Mouse (Mus musculus) neural tube, embryonic 11.5 days (tissue): ENCODE results near the gene Kpna7. TPM values are rescaled to one million over a fixed set of nuclear protein-coding genes. Genes with fewer than 3 reads are reported as not detected.
A peak's percentile ranks its signal among the peaks of the same experiment; 100 is the strongest.

Source experiments
- ATAC-seq: fragments of 200-750 bp; cut with Nextera tagmentation; 2 replicates; pipeline ENCODE4 v1.8.0; 2017; ENCODE audit warnings: moderate number of reproducible peaks, mild to moderate bottlenecking, moderate TSS enrichment, moderate library complexity; ENCODE audit not compliant: insufficient read depth, low FRiP score, low TSS enrichment
- DNase-seq: peaks from one replicate; pipeline ENCODE4 v3.0.0-alpha.2; 2015; ENCODE audit warnings: low spot score
- H3K27ac ChIP-seq: fragments of 300-500 bp; sonication (generic); 2 replicates; pipeline ENCODE4 v1.5.1; 2014; ENCODE audit warnings: low read depth, mild to moderate bottlenecking, low read length
- H3K27me3 ChIP-seq: fragments of 300-500 bp; sonication (generic); 2 replicates; pipeline ENCODE4 v1.6.1; 2014; ENCODE audit warnings: mild to moderate bottlenecking, low read length, mixed read lengths; ENCODE audit not compliant: control insufficient read depth, insufficient read depth
- H3K36me3 ChIP-seq: fragments of 300-500 bp; sonication (generic); 2 replicates; pipeline ENCODE4 v1.6.1; 2014; ENCODE audit warnings: mild to moderate bottlenecking, low read length, moderate library complexity, mixed read lengths; ENCODE audit not compliant: control insufficient read depth, insufficient read depth
- H3K4me1 ChIP-seq: fragments of 300-500 bp; sonication (generic); 2 replicates; pipeline ENCODE4 v1.6.1; 2014; ENCODE audit warnings: low read length, mixed read lengths; ENCODE audit not compliant: control insufficient read depth, insufficient read depth
- H3K4me2 ChIP-seq: fragments of 300-500 bp; sonication (generic); 2 replicates; pipeline ENCODE4 v1.6.1; 2014; ENCODE audit warnings: low read depth, mild to moderate bottlenecking, moderate library complexity
- H3K4me3 ChIP-seq: fragments of 300-500 bp; sonication (generic); 2 replicates; pipeline ENCODE4 v1.5.1; 2014; ENCODE audit warnings: low read depth, low read length
- H3K9ac ChIP-seq: fragments of 300-500 bp; sonication (generic); 2 replicates; pipeline ENCODE4 v1.6.1; 2014; ENCODE audit warnings: mild to moderate bottlenecking, low read length
- H3K9me3 ChIP-seq: fragments of 300-500 bp; sonication (generic); 2 replicates; pipeline ENCODE4 v1.6.1; 2016; ENCODE audit warnings: low read length; ENCODE audit not compliant: control insufficient read depth
- WGBS: fragments of 180-500 bp; shearing (Covaris S2); extraction: QIAGEN DNeasy Blood & Tissue Kit; methylation state at CpG from one replicate; pipeline ENCODE4 v1.1.7; 2014; 5-methylcytosine and 5-hydroxymethylcytosine counted together
- polyA plus RNA-seq: library from polyadenylated mRNA; unstranded; fragments of >200 nt; fragmentation: Nextera tagmentation; extraction: Ambion mirVana; gene quantifications from 2 replicates; pipeline ENCODE4 v1.2.1, GENCODE M21; 2014

Gene Kpna7
- polyA plus RNA-seq, 1 experiment from 2014 or later = not detected

DNA sequence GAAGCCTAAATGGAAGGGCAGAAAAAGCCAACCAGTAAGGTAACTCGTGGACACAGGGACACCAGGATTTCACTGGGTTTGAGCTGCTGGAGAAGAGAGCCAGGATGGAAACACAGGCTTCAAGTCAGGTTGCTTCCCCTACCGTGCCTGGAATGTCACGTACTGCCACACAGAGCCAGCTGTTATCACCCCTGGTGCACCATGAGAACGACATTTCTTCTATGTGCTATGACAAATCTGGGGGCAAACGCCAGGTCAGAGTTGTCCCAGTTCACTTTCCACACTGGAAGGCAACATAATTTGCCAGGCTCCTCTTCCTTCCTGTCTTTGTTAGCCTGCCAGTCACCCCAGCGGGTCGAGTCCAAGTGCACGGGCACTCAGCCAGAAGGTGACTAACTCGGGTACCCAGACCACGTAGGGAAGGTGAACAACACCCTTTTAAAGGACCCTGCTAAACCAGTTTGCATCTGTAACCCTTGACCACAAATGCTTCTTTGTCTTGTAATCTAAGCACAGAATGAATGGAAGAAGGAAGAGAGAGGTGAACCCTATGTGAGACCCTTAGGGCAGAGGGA, 105.2 kb downstream of the Kpna7 start:
- DNase-seq (no peak), ATAC-seq (no peak)
- Histone ChIP-seq H3K4me1 (no peaks in the 10 kb centered on the region), H3K36me3 (no peaks in the 10 kb centered on the region), H3K9me3 (no peaks in the 10 kb centered on the region), H3K27me3 (no peaks in the 10 kb centered on the region), H3K4me2 (no peak overlapping the region), H3K9ac (no peak overlapping the region), H3K4me3 (no peak overlapping the region), H3K27ac (no peak overlapping the region)
- 79% methylated on average over 10 of the region's 10 CpGs for WGBS

DNA sequence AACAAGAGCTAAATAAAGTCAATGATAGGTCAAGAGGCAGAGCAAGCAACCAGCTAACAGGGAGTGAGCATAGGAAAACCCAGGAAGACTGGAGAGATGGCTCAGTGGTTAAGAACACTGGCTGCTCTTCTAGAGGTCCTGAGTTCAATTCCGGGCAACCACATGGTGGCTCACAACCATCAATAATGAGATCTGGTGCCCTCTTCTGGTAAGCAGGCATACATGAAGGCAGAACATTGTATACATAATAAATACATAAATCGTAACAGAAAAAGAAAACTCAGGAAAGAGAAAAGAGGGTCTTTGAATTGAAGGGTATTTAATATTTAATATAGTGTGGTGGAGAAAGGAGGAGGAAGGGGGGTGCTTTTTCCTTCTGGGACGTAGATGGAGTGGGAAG, 112.6 kb downstream of the Kpna7 start:
- no peak for ATAC-seq
- H3K4me3 ChIP-seq = no peak overlapping the region
- WGBS = 92% methylated on average over 3 of the region's 3 CpGs
- H3K36me3 ChIP-seq = no peaks in the 10 kb centered on the region
- no peaks in the 10 kb centered on the region for H3K27me3 ChIP-seq
- H3K27ac ChIP-seq = no peak overlapping the region
- H3K9me3 ChIP-seq = no peaks in the 10 kb centered on the region
- no peak overlapping the region for H3K4me2 ChIP-seq
- no peak for DNase-seq
- no peaks in the 10 kb centered on the region for H3K4me1 ChIP-seq
- H3K9ac ChIP-seq = no peak overlapping the region

DNA sequence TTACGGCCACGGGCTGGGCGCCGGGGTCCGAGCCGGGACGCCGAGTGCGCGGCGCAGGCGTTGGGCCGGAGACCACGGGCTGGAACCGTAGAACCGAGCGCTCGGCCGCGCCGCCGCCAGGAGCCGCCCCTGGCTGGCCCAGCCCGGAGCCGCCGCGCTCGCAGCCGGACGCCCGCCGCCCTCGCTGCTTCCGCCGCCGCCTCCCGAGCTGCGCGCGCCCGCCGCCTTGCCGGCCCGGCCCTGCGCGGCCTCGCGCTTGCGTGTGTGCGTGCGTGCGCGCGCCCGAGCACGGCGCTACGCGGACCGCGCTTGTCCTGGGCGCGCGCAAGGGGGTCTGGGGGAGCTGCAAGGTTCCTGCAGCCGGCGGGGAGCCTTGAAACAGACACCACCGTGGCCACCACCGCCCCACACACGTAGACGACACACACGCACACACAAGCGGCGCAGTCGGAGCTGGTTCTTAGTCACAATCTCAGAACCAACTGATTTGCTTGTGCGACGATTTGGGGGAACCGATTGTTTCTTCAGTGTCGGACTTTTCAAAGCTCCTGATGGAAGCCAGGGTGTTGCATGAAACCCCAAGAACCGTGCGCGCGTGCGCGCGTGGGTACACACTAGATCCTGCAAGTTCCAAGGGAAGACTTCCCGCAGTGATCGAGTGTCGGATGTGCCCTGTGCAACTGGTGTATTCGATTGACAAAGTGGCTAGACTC, 118.0 kb downstream of the Kpna7 start, which contains the start of gene Smurf1:
Gene Smurf1, minus strand, starts transcription at position 209 of the 713 bp plus-strand sequence.
- H3K9me3 ChIP-seq = no peaks in the 10 kb centered on the region
- no peaks in the 10 kb centered on the region for H3K27me3 ChIP-seq
- H3K9ac ChIP-seq = peak within 1 kb of the TSS; percentile 91
- DNase-seq = peak; percentile 97
- H3K4me2 ChIP-seq = peak within 1 kb of the TSS; percentile 53
- ATAC-seq = peak; percentile 58
- H3K27ac ChIP-seq = peak within 1 kb of the TSS; percentile 78; the same call in 1 of the 2 replicates
- peak within 1 kb of the TSS; percentile 88 for H3K4me3 ChIP-seq
- H3K36me3 ChIP-seq = no peaks in the 10 kb centered on the region
- peaks cover 5% of the 10 kb centered on the region; the same call in 1 of the 2 replicates for H3K4me1 ChIP-seq
- WGBS = under 1% methylated on average over 78 of the region's 89 CpGs

DNA sequence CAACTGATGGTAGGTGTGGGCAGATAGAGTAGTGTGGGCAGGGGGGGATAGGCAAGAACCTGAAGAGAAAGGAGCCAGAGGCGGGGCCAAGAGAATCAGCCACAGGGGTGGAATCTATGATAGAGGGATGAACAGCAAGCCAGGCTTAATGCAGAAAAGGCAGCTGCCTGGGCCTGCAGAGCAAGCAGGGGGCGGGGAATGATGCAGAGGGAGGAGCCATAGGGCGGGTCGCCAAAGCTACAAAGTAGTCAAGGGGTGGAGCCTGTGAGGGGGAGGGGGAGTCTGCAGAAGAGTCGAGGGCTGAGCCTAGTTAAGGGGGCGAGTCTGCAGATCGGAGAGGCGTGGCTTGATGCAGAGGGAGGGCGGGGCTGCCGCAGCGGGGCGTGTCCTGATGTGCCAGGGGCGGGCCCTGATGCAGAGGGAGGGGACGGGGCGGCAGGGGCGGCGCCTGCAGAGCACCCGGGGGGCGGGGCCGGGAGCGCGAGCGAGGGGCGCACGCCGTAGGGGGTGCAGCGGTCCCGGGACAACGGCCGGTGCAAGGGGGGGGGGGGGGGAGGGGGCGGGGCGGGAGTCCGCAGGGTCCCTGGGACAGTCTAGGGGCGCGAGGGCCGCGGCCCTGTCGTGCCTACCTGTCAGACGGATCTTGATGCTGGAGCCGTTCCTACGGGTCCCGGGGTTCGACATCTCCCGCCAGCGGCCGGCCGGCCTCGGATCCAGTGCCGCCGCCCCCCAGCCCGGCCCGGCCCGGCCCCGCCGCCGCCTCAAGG, 118.8 kb downstream of the Kpna7 start:
- Histone ChIP-seq H3K27me3 (no peaks in the 10 kb centered on the region), H3K4me2 (peak overlapping the region; percentile 53), H3K9me3 (no peaks in the 10 kb centered on the region), H3K4me3 (peak overlapping the region; percentile 88), H3K9ac (peak overlapping the region; percentile 91), H3K36me3 (no peaks in the 10 kb centered on the region), H3K27ac (peak overlapping the region; percentile 78; the same call in 1 of the 2 replicates), H3K4me1 (peaks cover 5% of the 10 kb centered on the region; the same call in 1 of the 2 replicates)
- WGBS = 3% methylated on average over 23 of the region's 56 CpGs
- ATAC-seq = peak; percentile 81
- peak; percentile 93 for DNase-seq

DNA sequence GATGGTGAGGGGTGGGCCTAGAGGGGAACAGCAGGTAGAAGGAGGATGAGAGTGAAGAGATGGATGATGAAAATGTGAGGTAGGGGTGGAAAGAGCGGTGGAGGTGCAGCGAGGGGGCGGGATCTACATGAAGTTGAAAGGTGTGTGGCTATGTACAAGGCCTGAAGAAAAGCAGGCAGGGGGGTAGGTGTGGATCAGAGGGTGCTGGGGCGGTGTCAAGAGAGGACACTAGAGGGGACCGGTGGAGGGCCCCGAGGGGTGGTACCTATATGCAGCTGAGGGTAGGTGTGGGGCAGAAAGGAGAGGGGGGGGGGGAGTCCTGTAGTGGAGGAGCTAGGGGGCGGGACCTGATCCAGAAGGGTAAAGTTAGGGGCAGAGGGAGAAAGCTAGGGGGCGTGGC, 119.4 kb downstream of the Kpna7 start:
- H3K36me3 ChIP-seq = no peaks in the 10 kb centered on the region
- peak overlapping the region; percentile 88; the same call in 1 of the 2 replicates for H3K4me3 ChIP-seq
- H3K9me3 ChIP-seq = no peaks in the 10 kb centered on the region
- no peak overlapping the region for H3K9ac ChIP-seq
- peaks cover 5% of the 10 kb centered on the region; the same call in 1 of the 2 replicates for H3K4me1 ChIP-seq
- peak overlapping the region; percentile 53; the same call in 1 of the 2 replicates for H3K4me2 ChIP-seq
- H3K27me3 ChIP-seq = no peaks in the 10 kb centered on the region
- H3K27ac ChIP-seq = no peak overlapping the region
- no peak for DNase-seq
- ATAC-seq = peak; percentile 57
- 18% methylated on average over 7 of the region's 8 CpGs for WGBS

DNA sequence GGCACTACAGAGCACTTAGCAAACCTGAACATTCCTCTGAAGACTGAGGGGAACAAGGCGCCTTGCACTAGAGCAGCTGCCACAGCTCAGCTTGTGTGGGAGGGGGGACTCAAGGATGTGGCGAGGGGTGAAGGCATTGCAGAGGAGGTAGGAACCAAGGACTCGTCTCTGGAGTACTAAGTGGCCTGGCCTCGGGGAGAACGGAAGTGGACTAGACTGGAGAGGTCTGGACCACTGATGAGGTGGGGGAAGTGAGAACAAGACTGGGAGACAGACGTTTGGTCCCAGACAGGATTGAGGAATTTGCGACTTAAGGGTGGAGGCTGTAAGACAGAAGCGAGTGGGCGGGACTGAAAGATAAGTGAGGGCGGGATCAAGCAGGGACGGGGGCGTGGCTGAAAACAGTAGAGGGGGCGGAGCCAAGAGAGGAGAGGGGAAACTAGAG, 120.0 kb downstream of the Kpna7 start:
- Histone ChIP-seq H3K4me3 (no peak overlapping the region), H3K36me3 (no peaks in the 10 kb centered on the region), H3K4me1 (peaks cover 5% of the 10 kb centered on the region; the same call in 1 of the 2 replicates), H3K27me3 (no peaks in the 10 kb centered on the region), H3K27ac (peak overlapping the region; percentile 46; the same call in 1 of the 2 replicates), H3K9me3 (no peaks in the 10 kb centered on the region), H3K9ac (no peak overlapping the region), H3K4me2 (peak overlapping the region; percentile 9)
- WGBS = 11% methylated on average over 13 of the region's 13 CpGs
- ATAC-seq = peak; percentile 13; the same call in 1 of the 2 replicates
- DNase-seq = peak; percentile 61

DNA sequence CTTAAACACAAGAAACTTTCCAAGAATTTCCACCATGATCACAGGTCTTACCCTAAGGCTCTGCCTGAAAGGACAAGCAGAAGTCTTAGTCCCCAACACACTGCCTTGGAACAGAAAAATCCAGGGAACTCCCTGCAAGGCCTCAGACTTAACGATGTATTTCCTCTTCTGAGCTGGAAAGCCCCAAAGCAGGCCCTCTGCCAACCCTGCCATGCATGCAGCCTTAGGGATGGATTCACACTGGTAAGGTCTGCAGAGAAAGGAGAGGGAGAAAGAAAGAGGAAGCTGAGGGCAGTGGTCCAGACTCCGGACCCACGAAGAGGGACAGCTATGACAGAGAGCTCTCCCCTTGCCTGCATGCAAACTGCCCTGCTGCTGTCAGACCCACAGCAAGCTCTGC, 120.4 kb downstream of the Kpna7 start:
- H3K9ac ChIP-seq = no peak overlapping the region
- peak overlapping the region; percentile 6; the same call in 1 of the 2 replicates for H3K4me2 ChIP-seq
- DNase-seq = no peak
- no peak for ATAC-seq
- no peaks in the 10 kb centered on the region for H3K9me3 ChIP-seq
- H3K4me3 ChIP-seq = no peak overlapping the region
- no peaks in the 10 kb centered on the region for H3K27me3 ChIP-seq
- H3K27ac ChIP-seq = peak overlapping the region; percentile 46; the same call in 1 of the 2 replicates
- WGBS = 59% methylated on average over 3 of the region's 3 CpGs
- H3K36me3 ChIP-seq = no peaks in the 10 kb centered on the region
- H3K4me1 ChIP-seq = peaks cover 5% of the 10 kb centered on the region; the same call in 1 of the 2 replicates

DNA sequence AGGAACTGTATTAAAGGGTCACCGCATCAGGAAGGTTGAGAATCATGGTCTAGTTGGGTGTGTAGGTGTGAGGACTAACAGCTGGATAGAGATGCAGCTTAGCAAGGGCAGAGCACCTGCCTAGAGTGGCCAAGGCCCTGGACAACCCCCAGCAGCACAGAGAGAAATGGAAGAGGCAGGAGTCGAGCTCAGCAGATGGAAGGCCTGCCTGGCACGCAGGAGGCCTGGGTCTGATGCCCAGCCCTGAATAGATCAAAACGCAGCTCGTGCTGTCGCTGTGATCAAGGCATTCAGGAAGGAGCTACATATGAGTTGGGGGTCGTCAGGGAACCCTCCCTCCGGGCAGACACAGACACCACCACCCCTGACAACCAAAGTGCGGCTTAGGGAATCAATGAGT, 125.6 kb downstream of the Kpna7 start:
- H3K9ac ChIP-seq = no peak overlapping the region
- H3K4me1 ChIP-seq = no peaks in the 10 kb centered on the region
- no peak overlapping the region for H3K4me2 ChIP-seq
- no peak overlapping the region for H3K27ac ChIP-seq
- WGBS = 88% methylated on average over 9 of the region's 9 CpGs
- no peaks in the 10 kb centered on the region for H3K36me3 ChIP-seq
- H3K4me3 ChIP-seq = no peak overlapping the region
- no peak for DNase-seq
- H3K27me3 ChIP-seq = no peaks in the 10 kb centered on the region
- no peaks in the 10 kb centered on the region for H3K9me3 ChIP-seq
- ATAC-seq = no peak
